Mouse (Mus musculus) monocyte, adult 5-6 weeks (primary cell): ENCODE measurements around the gene Tln2. TPM values are rescaled to one million over a fixed set of nuclear protein-coding genes. Genes with fewer than 3 reads are reported as not detected.

Experiments used
- ATAC-seq: fragments of 153-309, 156-312 bp; replicated peaks from 2 replicates; pipeline ENCODE4 v1.8.0; 2017; ENCODE audit warnings: mild to moderate bottlenecking; ENCODE audit not compliant: low TSS enrichment, insufficient number of reproducible peaks, severe bottlenecking, poor library complexity, low FRiP score
- total RNA-seq: library from RNA; stranded (forward); fragments of 200-1000, 200-491, 200-594 nt; gene quantifications from 3 replicates; pipeline ENCODE4 v1.2.3, GENCODE M21; 2017

Tln2 gene
- total RNA-seq, 1 experiment from 2014 or later, result not detected

- no peak for ATAC-seq
Measured at GRCm38 (mm10) chr9:67489370-67489769, 70.1 kb downstream of the Tln2 start.

- ATAC-seq, result no peak
Measured at GRCm38 (mm10) chr9:67486621-67487020, 72.9 kb downstream of the Tln2 start.

DNA sequence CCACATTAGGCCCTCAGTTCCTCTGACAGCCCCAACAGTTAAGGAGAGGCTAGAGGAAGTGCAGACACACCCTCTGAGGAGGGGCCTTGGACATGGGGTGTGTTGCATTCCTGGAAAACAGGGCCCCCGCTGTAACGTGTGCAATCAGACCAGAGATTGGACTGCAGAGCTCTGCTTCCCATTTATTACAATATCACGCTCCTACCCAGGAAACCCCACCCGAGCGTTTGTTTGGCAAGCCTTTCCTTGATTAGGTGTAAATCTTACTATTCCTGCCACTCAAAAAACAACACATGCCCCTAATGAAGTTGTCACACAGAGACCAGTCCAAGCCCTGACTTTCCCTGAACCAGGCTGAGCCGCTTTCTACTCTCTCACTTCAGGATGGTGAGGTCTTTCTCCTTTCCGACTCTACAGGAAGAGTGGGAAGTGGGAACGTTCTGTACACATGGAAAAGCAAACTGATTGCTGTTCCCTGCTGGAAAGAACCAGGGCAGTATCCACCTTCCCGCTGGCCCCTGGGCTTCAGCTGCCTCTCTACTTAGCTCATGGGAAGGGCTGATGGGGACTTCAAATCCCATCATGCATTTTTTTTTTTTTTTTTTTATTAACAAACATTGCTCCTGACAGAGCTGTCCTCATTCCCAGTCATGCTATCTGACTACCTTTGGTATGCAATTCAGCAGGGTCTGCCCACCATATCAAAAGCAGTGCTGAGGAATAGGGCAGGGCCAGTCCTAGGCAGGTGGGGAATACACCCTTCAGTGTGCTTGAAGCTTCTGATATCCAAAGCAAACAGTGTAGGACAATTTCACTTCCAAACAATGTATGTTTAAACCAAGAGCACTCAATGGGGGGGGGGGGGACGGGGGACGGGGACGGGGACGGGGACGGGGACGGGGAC, 74.1 kb downstream of the Tln2 start:
- ATAC-seq, result no peak

- ATAC-seq, result no peak
Measured at GRCm38 (mm10) chr9:67482277-67482676, 77.2 kb downstream of the Tln2 start.

- ATAC-seq, result no peak
Measured at GRCm38 (mm10) chr9:67481851-67482250, 77.7 kb downstream of the Tln2 start.

GRCm38 (mm10) chr9:67477445-67477844, 82.1 kb downstream of the Tln2 start:
- no peak for ATAC-seq

GRCm38 (mm10) chr9:67476184-67476583, 83.3 kb downstream of the Tln2 start:
- no peak for ATAC-seq

GRCm38 (mm10) chr9:67463440-67464122, 95.9 kb downstream of the Tln2 start:
- no peak for ATAC-seq

GRCm38 (mm10) chr9:67441484-67441883, 118.0 kb downstream of the Tln2 start:
- no peak for ATAC-seq

GRCm38 (mm10) chr9:67437511-67437910, 122.0 kb downstream of the Tln2 start:
- no peak for ATAC-seq

GRCm38 (mm10) chr9:67435333-67436154, 124.0 kb downstream of the Tln2 start:
- ATAC-seq, result no peak

DNA sequence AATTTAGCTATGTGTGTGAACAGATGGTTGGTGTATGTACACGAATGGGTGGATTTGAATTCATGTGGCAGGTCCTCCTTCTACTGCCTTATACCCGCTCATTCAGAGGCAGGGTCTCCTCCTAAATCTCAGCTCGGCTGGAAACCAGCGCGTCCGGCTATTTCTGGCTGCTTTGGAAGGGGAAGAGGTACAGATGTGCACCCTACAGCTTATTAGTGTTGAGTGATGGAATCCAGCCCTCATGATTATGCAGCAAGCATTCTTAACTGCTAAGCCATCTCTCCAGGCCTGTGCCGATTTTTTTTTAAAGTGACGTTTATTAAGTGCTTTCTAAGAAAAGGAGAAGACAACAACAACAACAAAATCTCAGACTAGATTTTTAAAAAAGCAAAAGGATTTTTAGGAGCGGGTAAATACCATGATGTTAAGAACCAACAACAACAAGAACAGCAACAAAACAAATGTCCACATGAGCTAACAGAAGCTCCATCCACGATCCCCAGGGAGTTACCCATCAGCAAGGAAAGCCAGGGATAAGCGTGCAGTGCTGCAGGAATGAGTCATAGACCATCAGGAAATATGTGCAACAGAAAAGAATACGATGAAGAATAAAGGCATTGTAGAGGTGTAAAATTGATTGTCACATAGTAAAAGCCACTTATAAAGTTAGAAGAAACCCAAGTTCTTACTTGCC, 130.2 kb downstream of the Tln2 start:
- ATAC-seq, result no peak

- ATAC-seq, result no peak
Measured at GRCm38 (mm10) chr9:67428306-67429047, 131.0 kb downstream of the Tln2 start.

- no peak for ATAC-seq
Measured at GRCm38 (mm10) chr9:67426304-67426703, 133.2 kb downstream of the Tln2 start.

DNA sequence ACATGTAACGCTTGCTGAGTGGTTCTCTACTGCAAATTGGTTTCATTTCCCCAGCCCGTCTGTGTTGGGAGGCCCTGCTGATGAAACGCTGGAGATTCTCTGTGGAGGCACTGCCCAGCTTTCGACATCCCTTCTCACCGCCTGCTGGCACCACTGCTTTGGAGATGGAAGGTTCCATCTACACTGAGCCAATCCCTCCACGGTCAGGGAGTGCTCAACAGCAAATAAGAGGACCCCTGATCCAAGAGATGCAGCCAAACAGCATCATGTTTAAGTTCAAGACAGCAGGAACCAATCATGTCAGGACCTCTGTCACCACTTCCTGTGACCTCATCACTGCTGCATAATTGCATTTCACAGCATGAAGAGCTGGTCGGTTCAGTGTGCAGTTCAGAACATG, 135.4 kb downstream of the Tln2 start:
- peak; percentile 91 for ATAC-seq

- no peak for ATAC-seq
Measured at GRCm38 (mm10) chr9:67418092-67418491, 141.4 kb downstream of the Tln2 start.

DNA sequence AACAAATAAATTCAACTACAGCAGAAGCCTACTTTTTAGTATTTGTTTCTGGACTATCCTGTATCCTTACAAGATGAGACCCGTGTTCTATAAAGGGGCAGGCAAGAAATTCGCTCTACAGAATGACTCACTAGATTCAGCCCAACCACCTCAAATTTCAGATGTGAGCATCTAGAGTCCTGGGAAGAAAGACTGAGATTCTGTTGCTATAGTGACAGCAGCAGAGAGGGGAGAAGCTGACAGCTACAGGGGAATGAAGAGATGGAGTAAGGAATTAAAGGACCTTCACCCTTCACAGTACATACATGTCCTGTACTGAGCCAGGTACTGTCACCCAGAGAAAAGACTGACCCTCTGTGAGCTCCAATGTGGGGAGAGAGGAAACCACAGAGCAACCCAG, 148.8 kb downstream of the Tln2 start:
- ATAC-seq, result no peak

GRCm38 (mm10) chr9:67404736-67405135, 154.8 kb downstream of the Tln2 start:
- ATAC-seq, result no peak
